Mouse (Mus musculus) heart, embryonic 12.5 days (tissue): Measurements from ENCODE around the gene Wdsub1. TPM values are rescaled to one million over a fixed set of nuclear protein-coding genes. Genes with fewer than 3 reads are reported as not detected.
"Not testable (repeated sequence)": the region's sequence is repeated elsewhere in the genome, so short reads cannot be mapped to it uniquely, and the experiment has no call there.

Source experiments
- ATAC-seq: fragments of 200-750 bp; cut with Nextera tagmentation; 2 replicates; pipeline ENCODE4 v1.8.0; 2017; ENCODE audit warnings: moderate TSS enrichment, moderate library complexity; ENCODE audit not compliant: insufficient number of reproducible peaks, low FRiP score
- H3K27ac ChIP-seq: fragments of 300-500 bp; sonication (generic); 2 replicates; pipeline ENCODE4 v1.5.1; 2016; ENCODE audit warnings: mild to moderate bottlenecking, moderate library complexity; ENCODE audit not compliant: poor library complexity, severe bottlenecking
- H3K27me3 ChIP-seq: fragments of 300-500 bp; sonication (generic); replicated peaks from 2 replicates; pipeline ENCODE4 v1.6.1; 2016; ENCODE audit warnings: mild to moderate bottlenecking, moderate library complexity
- H3K36me3 ChIP-seq: fragments of 300-500 bp; sonication (generic); 2 replicates; pipeline ENCODE4 v1.6.1; 2016; ENCODE audit warnings: mild to moderate bottlenecking, moderate library complexity
- H3K4me1 ChIP-seq: fragments of 300-500 bp; sonication (generic); replicated peaks from 2 replicates; pipeline ENCODE4 v1.6.1; 2016; ENCODE audit warnings: mild to moderate bottlenecking
- H3K4me2 ChIP-seq: fragments of 300-500 bp; sonication (generic); 2 replicates; pipeline ENCODE4 v1.6.1; 2016; ENCODE audit warnings: mild to moderate bottlenecking, moderate library complexity
- H3K4me3 ChIP-seq: fragments of 300-500 bp; sonication (generic); 2 replicates; pipeline ENCODE4 v1.5.1; 2016; ENCODE audit warnings: mild to moderate bottlenecking
- H3K9ac ChIP-seq: fragments of 300-500 bp; sonication (generic); 2 replicates; pipeline ENCODE4 v1.6.1; 2016; ENCODE audit warnings: mild to moderate bottlenecking, moderate library complexity
- H3K9me3 ChIP-seq: fragments of 300-500 bp; sonication (generic); replicated peaks from 2 replicates; pipeline ENCODE4 v1.6.1; 2016; ENCODE audit warnings: mild to moderate bottlenecking, moderate library complexity
- WGBS: fragments of 180-500 bp; shearing (Covaris S2); methylation state at CpG from one replicate; pipeline ENCODE4 v1.1.7; 2016; 5-methylcytosine and 5-hydroxymethylcytosine counted together
- polyA plus RNA-seq: library from polyadenylated mRNA; unstranded; fragments of >200 nt; fragmentation: Nextera tagmentation; extraction: Ambion mirVana; gene quantifications from 2 replicates; pipeline ENCODE4 v1.2.1, GENCODE M21; 2016

Wdsub1 gene
- polyA plus RNA-seq, 1 experiment from 2014 or later: 47.8 TPM

DNA sequence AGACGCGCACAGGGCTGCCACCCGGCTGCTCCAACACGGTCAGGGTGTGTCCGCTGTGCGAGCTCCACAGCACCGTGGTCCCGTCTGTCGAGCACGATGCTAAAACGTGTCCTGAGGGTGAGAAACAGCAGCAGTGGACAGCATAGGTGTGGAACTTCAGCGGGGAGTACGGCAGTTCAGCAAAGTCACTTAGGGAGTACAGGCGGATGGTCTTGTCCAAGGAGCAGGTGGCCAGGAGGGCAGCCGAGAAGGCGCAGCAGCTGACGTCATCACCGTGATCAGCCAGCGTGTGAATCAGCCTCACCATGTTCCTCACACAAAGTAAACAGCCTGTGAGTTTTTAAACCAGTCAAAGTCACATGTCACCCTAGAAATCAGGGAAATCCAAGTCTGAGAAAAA lies 4.2 kb downstream of the Wdsub1 start:
- no peak for ATAC-seq
- no peak overlapping the region for H3K4me3 ChIP-seq

DNA sequence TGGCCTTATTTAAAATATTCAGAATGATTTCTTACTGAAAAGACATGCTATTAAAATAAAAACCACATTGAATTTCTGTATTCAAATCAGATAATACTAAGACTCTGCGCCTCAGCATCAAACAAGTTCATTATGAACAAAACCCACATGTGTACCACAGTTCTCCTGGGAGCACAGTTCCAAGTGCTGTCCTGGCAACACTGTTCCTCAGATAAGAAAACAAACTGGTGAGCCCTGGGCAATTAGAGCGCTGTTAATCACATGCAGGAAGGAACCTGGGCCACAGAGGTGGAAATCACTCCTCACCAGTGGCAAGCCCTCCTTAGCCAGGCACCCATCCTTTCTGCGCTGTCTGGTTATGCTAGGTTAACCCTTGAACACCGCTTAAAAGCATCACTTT lies 5.1 kb downstream of the Wdsub1 start:
- 77% methylated on average over 4 of the region's 4 CpGs for WGBS
- Histone ChIP-seq H3K9ac (no peak overlapping the region), H3K4me3 (no peak overlapping the region), H3K9me3 (peaks cover 16% of the 10 kb centered on the region; the same call in 1 of the 2 replicates), H3K27me3 (no peaks in the 10 kb centered on the region), H3K4me1 (peaks cover 9% of the 10 kb centered on the region), H3K4me2 (no peak overlapping the region), H3K36me3 (peaks cover 48% of the 10 kb centered on the region), H3K27ac (no peak overlapping the region)
- ATAC-seq: no peak

More for the DNA sequence above, 4.2 kb downstream of the Wdsub1 start:
- H3K9ac ChIP-seq: no peak overlapping the region; the same call in 1 of the 2 replicates
- H3K27ac ChIP-seq: no peak overlapping the region
- H3K27me3 ChIP-seq: no peaks in the 10 kb centered on the region
- H3K9me3 ChIP-seq: peaks cover 16% of the 10 kb centered on the region; the same call in 1 of the 2 replicates
- H3K4me2 ChIP-seq: 0 out of 2 replicates have a peak overlapping the region, but pooled peaks have one; percentile 9
- H3K4me1 ChIP-seq: peaks cover 14% of the 10 kb centered on the region
- WGBS: 67% methylated on average over 19 of the region's 19 CpGs
- H3K36me3 ChIP-seq: peaks cover 40% of the 10 kb centered on the region

DNA sequence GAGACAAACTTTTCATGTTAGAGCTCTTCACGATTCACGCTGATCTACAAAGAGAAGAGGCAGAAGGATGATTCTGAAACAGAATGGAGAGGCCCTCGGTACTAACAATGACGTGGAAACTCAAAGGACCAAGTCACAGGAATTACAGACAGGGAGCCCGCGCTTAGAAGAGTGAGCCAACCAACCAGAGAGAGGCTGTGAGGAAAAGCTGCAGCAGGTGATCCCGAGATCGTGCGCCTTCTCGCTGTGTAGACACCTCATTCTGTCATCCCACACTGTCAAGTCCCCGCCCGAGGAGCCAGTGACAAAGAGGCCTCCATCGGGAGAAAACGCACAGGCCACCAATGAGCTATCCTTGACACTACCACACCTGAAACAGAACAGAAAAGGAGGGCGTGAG lies 5.9 kb downstream of the Wdsub1 start:
- Histone ChIP-seq H3K4me3 (no peak overlapping the region), H3K4me2 (no peak overlapping the region), H3K27ac (no peak overlapping the region), H3K36me3 (peaks cover 56% of the 10 kb centered on the region), H3K4me1 (peaks cover 7% of the 10 kb centered on the region), H3K9ac (no peak overlapping the region), H3K27me3 (no peaks in the 10 kb centered on the region), H3K9me3 (peaks cover 16% of the 10 kb centered on the region; the same call in 1 of the 2 replicates)
- 86% methylated on average over 15 of the region's 15 CpGs for WGBS
- ATAC-seq: no peak

DNA sequence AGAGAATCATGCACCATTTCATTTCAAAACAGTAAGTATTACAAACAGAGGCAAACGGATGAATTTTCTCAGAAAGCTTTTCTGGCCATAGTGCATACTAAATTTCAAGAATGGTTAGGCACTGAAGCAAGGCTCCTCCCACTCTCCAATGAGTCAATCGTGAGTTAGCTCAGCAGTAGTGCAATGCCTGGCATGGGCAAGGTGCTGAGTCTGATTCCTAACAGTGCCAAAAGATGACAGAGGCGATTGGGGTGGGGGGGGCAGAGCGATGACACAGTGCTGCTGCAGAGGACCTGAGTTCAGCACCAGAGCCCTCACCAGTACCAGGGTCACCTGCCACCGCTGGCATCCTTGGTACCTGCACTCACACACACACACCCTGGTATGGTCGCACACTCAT lies 11.9 kb downstream of the Wdsub1 start:
- Histone ChIP-seq H3K4me3 (no peak overlapping the region), H3K36me3 (peaks cover 36% of the 10 kb centered on the region), H3K4me2 (no peak overlapping the region), H3K4me1 (no peaks in the 10 kb centered on the region), H3K9me3 (no peaks in the 10 kb centered on the region), H3K27ac (no peak overlapping the region), H3K27me3 (no peaks in the 10 kb centered on the region), H3K9ac (no peak overlapping the region)
- WGBS: 88% methylated on average over 6 of the region's 6 CpGs
- no peak for ATAC-seq

DNA sequence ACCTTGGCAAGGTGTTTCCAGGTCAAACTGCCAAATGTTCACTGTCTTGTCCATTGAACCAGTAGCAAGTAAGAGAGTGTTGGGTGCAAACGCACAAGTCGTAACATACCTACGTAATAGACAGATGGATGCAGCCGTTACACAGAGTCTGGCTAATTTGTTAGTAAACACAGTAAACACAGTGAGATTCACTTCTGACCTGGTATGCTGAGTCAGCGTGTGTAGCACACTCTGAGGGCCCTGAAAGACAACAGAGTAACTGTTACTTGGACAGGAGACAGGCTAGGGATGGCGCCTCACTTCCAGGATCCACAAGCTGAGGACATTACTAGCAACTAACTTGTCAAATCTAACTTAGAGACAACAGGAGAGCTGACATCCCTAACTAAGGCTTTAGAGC lies 19.8 kb downstream of the Wdsub1 start:
- Histone ChIP-seq H3K4me3 (no peak overlapping the region), H3K9me3 (no peaks in the 10 kb centered on the region), H3K4me1 (no peaks in the 10 kb centered on the region), H3K36me3 (peaks cover 53% of the 10 kb centered on the region), H3K27me3 (no peaks in the 10 kb centered on the region), H3K4me2 (no peak overlapping the region), H3K9ac (no peak overlapping the region), H3K27ac (no peak overlapping the region)
- ATAC-seq: no peak
- 85% methylated on average over 6 of the region's 6 CpGs for WGBS

DNA sequence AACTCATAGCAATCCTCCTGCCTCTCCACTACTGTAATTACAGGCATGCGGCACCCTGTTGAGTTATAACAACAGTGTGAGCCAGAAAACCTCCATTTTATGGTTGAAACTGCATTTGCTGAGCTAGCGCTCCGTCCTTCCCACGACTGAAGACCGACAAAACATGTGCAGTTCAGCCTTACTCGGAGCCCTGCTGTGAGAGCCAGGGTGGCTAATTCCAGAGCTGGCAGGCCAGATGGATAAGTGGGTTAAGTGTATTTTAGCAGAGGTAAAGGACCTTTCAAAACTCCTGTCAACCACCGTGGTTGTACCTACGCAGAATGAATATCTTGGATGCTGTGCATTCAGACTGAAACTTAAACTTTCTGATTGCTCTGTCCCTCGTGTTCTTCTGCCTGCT lies 28.0 kb downstream of the Wdsub1 start:
- peaks cover 8% of the 10 kb centered on the region for H3K4me1 ChIP-seq
- H3K36me3 ChIP-seq: peaks cover 58% of the 10 kb centered on the region
- ATAC-seq: no peak
- no peaks in the 10 kb centered on the region for H3K9me3 ChIP-seq
- no peak overlapping the region for H3K4me3 ChIP-seq
- WGBS: 83% methylated on average over 9 of the region's 9 CpGs
- H3K27ac ChIP-seq: no peak overlapping the region
- H3K4me2 ChIP-seq: no peak overlapping the region
- H3K9ac ChIP-seq: no peak overlapping the region
- no peaks in the 10 kb centered on the region for H3K27me3 ChIP-seq

DNA sequence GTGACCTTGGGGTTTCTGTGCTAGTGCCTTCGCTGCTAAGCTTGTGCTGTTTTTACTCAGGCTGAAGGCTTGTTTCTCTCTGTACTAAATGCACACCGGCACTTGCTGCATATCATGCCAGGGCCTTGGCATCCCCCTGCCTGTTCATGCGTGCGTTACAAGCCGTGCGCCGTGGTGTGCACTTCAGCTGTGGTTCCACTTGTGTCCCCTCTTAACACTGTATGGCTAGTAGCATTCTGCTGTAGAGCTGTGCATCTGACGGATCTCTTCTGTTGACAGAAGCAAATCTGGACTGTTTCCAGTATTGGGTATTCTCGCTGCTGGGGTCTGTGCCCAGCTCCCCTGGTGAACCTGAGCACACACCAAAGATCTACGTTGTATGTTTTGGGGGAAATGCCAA lies 28.8 kb downstream of the Wdsub1 start:
- WGBS: 84% methylated on average over 10 of the region's 10 CpGs
- Histone ChIP-seq H3K27ac (no peak overlapping the region), H3K4me3 (no peak overlapping the region), H3K9me3 (no peaks in the 10 kb centered on the region), H3K36me3 (peaks cover 50% of the 10 kb centered on the region), H3K4me2 (no peak overlapping the region), H3K27me3 (no peaks in the 10 kb centered on the region), H3K9ac (no peak overlapping the region), H3K4me1 (peaks cover 8% of the 10 kb centered on the region)
- ATAC-seq: no peak

DNA sequence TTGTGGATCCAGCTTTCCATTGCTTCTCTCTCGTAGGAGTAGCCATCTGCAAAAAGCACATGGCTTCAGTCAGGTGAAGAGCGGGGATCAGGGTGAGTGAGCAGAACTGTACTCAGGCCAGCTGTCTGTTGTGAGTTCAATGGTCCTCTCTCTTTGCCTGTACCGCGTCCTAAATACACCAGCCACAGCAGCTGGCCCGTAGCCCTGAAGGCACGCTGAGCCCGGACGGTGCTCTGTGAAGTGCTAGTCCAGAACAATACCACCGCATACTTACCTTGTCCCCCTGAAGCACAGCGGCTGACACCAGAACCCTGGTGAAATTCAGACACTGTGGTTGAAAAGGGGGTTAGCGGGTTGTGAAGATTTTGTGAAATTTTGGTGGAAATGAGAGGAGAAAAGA lies 29.5 kb downstream of the Wdsub1 start:
- 87% methylated on average over 11 of the region's 11 CpGs for WGBS
- H3K4me2 ChIP-seq: no peak overlapping the region
- H3K36me3 ChIP-seq: peaks cover 45% of the 10 kb centered on the region
- H3K27ac ChIP-seq: no peak overlapping the region
- H3K9ac ChIP-seq: no peak overlapping the region
- no peak for ATAC-seq
- no peaks in the 10 kb centered on the region for H3K9me3 ChIP-seq
- no peak overlapping the region for H3K4me3 ChIP-seq
- no peaks in the 10 kb centered on the region for H3K27me3 ChIP-seq
- H3K4me1 ChIP-seq: peaks cover 8% of the 10 kb centered on the region

DNA sequence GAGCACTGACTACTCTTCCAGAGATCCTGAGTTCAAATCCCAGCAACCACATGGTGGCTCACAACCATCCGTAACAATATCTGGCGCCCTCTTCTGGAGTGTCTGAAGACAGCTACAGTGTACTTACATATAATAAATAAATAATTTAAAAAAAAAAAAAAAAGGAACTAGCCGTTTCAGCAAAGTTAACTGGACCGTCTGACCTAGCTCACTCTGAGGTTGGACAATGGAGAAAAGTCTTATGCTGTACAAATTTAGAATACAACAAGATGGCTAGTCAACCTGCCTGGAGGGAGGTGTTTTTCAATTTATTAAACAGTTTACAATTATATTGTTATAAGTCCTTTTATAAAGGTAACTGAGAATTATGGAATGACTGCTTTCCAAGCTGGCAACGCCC lies 30.5 kb downstream of the Wdsub1 start:
- WGBS: 90% methylated on average over 4 of the region's 5 CpGs
- not testable (repeated sequence) for H3K4me3 ChIP-seq, H3K27me3 ChIP-seq, H3K9me3 ChIP-seq, ATAC-seq, H3K27ac ChIP-seq, H3K4me1 ChIP-seq, H3K9ac ChIP-seq, H3K4me2 ChIP-seq
- peaks cover 36% of the 10 kb centered on the region for H3K36me3 ChIP-seq

DNA sequence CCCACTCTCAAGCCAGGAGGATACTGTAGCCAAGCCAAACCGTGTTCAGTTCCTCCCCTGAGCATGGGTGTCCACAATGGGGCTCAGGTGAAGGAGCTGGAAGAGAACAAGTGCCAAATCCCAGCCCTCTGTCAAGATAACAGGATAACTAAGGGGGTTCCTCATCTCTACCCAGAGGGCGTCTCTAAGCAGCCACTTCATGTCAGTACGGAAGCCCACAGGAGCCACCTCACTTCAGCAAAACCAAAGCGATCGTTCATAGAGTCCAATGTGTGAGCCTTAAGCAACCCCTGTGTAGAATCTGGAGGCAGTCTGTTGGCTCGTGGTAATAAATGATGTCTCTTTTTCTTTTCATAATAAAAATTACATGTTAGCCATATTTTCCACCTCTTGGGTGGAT lies 38.5 kb downstream of the Wdsub1 start:
- H3K36me3 ChIP-seq: peaks cover 67% of the 10 kb centered on the region
- ATAC-seq: no peak
- no peak overlapping the region for H3K27ac ChIP-seq
- H3K9me3 ChIP-seq: no peaks in the 10 kb centered on the region
- peaks cover 21% of the 10 kb centered on the region for H3K4me1 ChIP-seq
- WGBS: 87% methylated on average over 6 of the region's 6 CpGs
- H3K27me3 ChIP-seq: no peaks in the 10 kb centered on the region
- no peak overlapping the region for H3K4me2 ChIP-seq
- H3K9ac ChIP-seq: no peak overlapping the region
- no peak overlapping the region for H3K4me3 ChIP-seq

DNA sequence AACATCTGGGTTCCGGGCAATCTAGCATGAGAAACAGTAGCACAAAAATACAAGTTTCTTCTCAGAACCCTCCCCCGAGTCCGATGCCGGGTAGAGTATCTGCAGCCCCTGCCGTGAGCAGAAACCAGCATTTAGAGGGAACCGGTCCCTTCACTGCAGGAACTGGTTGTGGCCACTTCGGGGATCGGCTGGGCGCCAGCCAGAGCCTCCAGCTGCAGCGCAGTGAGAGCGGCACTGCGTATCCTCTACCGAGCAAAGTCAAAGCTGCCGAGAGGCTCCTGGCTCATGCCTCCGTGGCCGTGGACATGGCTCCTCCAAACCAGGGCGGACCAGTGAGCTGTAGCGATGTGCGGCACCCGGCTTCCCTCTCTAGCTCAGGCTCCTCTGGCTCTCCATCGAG lies 39.2 kb downstream of the Wdsub1 start:
- Histone ChIP-seq H3K36me3 (peaks cover 74% of the 10 kb centered on the region), H3K27ac (no peak overlapping the region)

DNA sequence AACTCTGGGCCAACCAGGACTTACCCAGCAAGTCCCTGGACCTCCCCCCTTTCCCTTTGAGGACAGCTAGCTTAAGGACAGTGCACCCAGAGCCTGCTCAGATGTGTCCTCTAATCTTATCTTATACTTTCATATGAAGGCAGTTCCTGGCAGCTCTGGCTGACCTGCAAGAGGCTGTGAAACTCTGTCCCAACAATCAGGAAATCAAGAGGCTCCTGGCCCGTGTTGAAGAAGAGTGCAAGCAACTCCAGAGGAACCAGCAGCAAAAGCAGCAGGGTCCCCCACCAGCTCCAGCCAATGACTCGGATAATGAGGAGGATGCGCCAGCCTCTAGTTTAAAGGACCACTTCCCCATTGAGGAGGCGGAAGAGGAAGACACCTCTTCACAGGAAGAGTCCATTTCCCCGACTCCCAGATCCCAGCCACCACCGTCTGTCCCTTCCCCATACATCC lies 39.8 kb downstream of the Wdsub1 start:
- no peak for ATAC-seq
- H3K27ac ChIP-seq: no peak overlapping the region
- H3K4me2 ChIP-seq: no peak overlapping the region
- H3K27me3 ChIP-seq: no peaks in the 10 kb centered on the region
- H3K9ac ChIP-seq: no peak overlapping the region
- peaks cover 80% of the 10 kb centered on the region for H3K36me3 ChIP-seq
- H3K4me1 ChIP-seq: peaks cover 21% of the 10 kb centered on the region
- H3K9me3 ChIP-seq: 0 out of 2 replicates have a peak, but pooled peaks cover 2% of the 10 kb centered on the region
- 58% methylated on average over 6 of the region's 6 CpGs for WGBS
- no peak overlapping the region for H3K4me3 ChIP-seq

More for the DNA sequence above, 39.2 kb downstream of the Wdsub1 start:
- 83% methylated on average over 21 of the region's 21 CpGs for WGBS
- H3K4me2 ChIP-seq: no peak overlapping the region
- H3K27me3 ChIP-seq: no peaks in the 10 kb centered on the region
- H3K4me3 ChIP-seq: no peak overlapping the region
- ATAC-seq: no peak
- no peak overlapping the region for H3K9ac ChIP-seq
- peaks cover 21% of the 10 kb centered on the region for H3K4me1 ChIP-seq
- H3K9me3 ChIP-seq: no peaks in the 10 kb centered on the region
